Mouse (Mus musculus) cerebellum, adult 2 months (tissue): ENCODE measurements around the gene Exosc2. TPM values are rescaled to one million over a fixed set of nuclear protein-coding genes. Genes with fewer than 3 reads are reported as not detected.
"Not testable (repeated sequence)": the region's sequence is repeated elsewhere in the genome, so short reads cannot be mapped to it uniquely, and the experiment has no call there.

ENCODE experiments used
- DNase-seq, 2 experiments: peaks; one replicate each; pipeline ENCODE4 v3.0.0; 2021
- H3K27ac ChIP-seq: fragments of 200-500 bp; 2 replicates; pipeline ENCODE4 v1.5.1; 2012; ENCODE audit warnings: low read length, control low read depth, inconsistent platforms; ENCODE audit not compliant: insufficient read depth
- H3K27me3 ChIP-seq: fragments of 200-500 bp; 2 replicates; pipeline ENCODE4 v1.6.1; 2012; ENCODE audit warnings: inconsistent platforms, mild to moderate bottlenecking, low read length, moderate library complexity; ENCODE audit not compliant: control insufficient read depth, insufficient read depth
- H3K4me1 ChIP-seq: fragments of 200-500 bp; 2 replicates; pipeline ENCODE4 v1.6.1; 2011; ENCODE audit warnings: low read length; ENCODE audit not compliant: control insufficient read depth, insufficient read depth
- H3K4me3 ChIP-seq: fragments of 200-500 bp; replicated peaks from 2 replicates; pipeline ENCODE3; 2011; ENCODE audit warnings: mild to moderate bottlenecking, low read depth, low read length, control low read depth; ENCODE audit not compliant: insufficient read depth
- CTCF ChIP-seq: fragments of 200-500 bp; IDR thresholded peaks from 2 replicates; pipeline ENCODE4 v1.5.1; 2011; ENCODE audit warnings: low read depth, mild to moderate bottlenecking, control low read depth, low read length, moderate library complexity, borderline replicate concordance; ENCODE audit not compliant: insufficient read depth
- POLR2A ChIP-seq: fragments of 200-500 bp; IDR thresholded peaks from 2 replicates; pipeline ENCODE4 v1.6.1; 2011; ENCODE audit warnings: low read length, control low read depth, borderline replicate concordance; ENCODE audit not compliant: insufficient read depth
- WGBS: fragments of 180-500 bp; shearing (Covaris S2); methylation state at CpG from one replicate; pipeline ENCODE4 v1.1.7; 2018; 5-methylcytosine and 5-hydroxymethylcytosine counted together
- polyA plus RNA-seq: library from polyadenylated mRNA; depleted of rRNA; stranded (reverse); fragments of >200 nt; gene quantifications from 2 replicates; pipeline ENCODE4 v1.2.3, GENCODE M21; 2012

Exosc2 gene
- polyA plus RNA-seq, 1 experiment = 26.8 TPM

DNA sequence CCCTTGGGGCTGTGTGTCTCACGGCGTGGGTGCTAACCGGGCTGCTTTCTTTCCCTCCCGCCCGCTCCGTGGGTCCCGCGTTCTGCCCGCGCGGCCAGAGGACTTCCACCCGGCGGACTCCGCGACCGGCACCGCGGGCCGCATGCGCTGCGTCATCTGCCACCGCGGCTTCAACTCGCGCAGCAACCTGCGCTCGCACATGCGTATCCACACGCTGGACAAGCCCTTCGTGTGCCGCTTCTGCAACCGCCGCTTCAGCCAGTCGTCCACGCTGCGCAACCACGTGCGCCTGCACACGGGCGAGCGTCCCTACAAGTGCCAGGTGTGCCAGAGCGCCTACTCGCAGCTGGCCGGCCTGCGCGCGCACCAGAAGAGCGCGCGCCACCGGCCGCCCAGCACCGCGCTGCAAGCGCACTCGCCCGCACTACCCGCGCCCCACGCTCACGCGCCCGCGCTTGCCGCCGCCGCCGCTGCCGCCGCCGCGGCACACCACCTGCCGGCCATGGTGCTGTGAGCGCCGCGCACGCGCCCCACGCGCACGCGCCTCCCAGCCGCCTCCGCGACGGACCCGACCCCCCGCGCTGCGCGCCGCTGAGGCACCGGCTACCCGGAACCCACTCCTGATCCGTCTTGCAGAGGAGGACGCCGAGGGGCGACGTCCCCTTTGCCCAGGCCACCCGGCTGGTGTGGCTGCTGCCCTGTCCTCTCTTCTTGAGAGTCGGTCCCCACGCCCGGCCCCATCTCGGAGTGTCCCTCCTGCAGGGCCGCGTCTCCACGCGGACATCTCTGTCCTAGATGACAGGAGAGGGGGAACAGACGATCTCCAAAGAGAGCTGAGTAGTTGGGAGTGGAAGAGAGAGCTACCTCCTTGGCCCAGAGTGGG is 16.3 kb upstream of the Exosc2 start:
- TF ChIP-seq CTCF (no peak), POLR2A (no peak)
- Histone ChIP-seq H3K27me3 (no peaks in the 10 kb centered on the region), H3K4me1 (no peaks in the 10 kb centered on the region), H3K27ac (no peak overlapping the region), H3K4me3 (peak overlapping the region; percentile 65)
- WGBS = under 1% methylated on average over 88 of the region's 109 CpGs
- peak; percentile 47 to 54 for DNase-seq

- 3% methylated on average over 22 of the region's 22 CpGs for WGBS
- TF ChIP-seq CTCF (peak; percentile 63; the same call in 1 of the 2 replicates), POLR2A (no peak)
- peak; percentile 47 to 71 for DNase-seq
- Histone ChIP-seq H3K4me1 (no peaks in the 10 kb centered on the region), H3K27ac (no peak overlapping the region), H3K4me3 (peak overlapping the region; percentile 48), H3K27me3 (no peaks in the 10 kb centered on the region; the same call in 1 of the 2 replicates)
Observed at GRCm38 (mm10) chr2:31654854-31655559, 15.5 kb upstream of the Exosc2 start.

DNA sequence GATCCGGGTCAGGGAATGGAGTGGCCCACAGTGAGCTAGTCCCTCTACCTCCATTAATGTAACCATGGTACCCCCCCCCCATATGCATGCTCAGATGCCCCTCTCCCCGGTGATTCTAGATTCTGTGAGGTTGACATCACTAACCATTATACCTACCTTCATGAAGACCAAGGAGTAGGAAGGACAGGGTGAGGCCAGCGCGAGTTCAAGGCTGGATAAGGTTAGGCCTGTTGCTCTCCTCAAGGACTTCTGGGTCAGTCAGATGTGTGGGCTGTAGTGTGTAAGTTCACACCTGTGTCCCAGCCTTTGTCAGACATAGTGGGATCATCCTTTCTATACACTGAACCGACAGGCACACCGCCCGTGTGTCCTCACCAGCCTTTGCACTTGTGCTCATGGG is 14.1 kb upstream of the Exosc2 start:
- H3K4me1 ChIP-seq = no peaks in the 10 kb centered on the region
- H3K27me3 ChIP-seq = no peaks in the 10 kb centered on the region; the same call in 1 of the 2 replicates
- no peak overlapping the region for H3K4me3 ChIP-seq
- TF ChIP-seq CTCF = no peak
- TF ChIP-seq POLR2A = no peak
- H3K27ac ChIP-seq = no peak overlapping the region
- 90% methylated on average over 7 of the region's 7 CpGs for WGBS
- DNase-seq = no peak

- no peaks in the 10 kb centered on the region for H3K4me1 ChIP-seq
- H3K27ac ChIP-seq = no peak overlapping the region
- H3K4me3 ChIP-seq = no peak overlapping the region
- H3K27me3 ChIP-seq = no peaks in the 10 kb centered on the region; the same call in 1 of the 2 replicates
- no peak for DNase-seq
- TF ChIP-seq CTCF = no peak
- no peak for TF ChIP-seq POLR2A
- 78% methylated on average over 8 of the region's 8 CpGs for WGBS
Observed at GRCm38 (mm10) chr2:31662939-31663803, 7.3 kb upstream of the Exosc2 start.

- H3K27ac ChIP-seq = no peak overlapping the region
- no peaks in the 10 kb centered on the region for H3K4me1 ChIP-seq
- TF ChIP-seq CTCF (no peak), POLR2A (no peak)
- H3K4me3 ChIP-seq = no peak overlapping the region
- no peak for DNase-seq
- 89% methylated on average over 1 of the region's 1 CpGs for WGBS
- no peaks in the 10 kb centered on the region; the same call in 1 of the 2 replicates for H3K27me3 ChIP-seq
Observed at GRCm38 (mm10) chr2:31663804-31664180, 6.7 kb upstream of the Exosc2 start.

GRCm38 (mm10) chr2:31667332-31667731 is 3.2 kb upstream of the Exosc2 start:
- peaks cover 3% of the 10 kb centered on the region for H3K4me1 ChIP-seq
- 32% methylated on average over 4 of the region's 4 CpGs for WGBS
- no peak for DNase-seq
- TF ChIP-seq POLR2A = no peak
- TF ChIP-seq CTCF = 0 out of 2 replicates have a peak, but pooled peaks have one; percentile 9
- H3K4me3 ChIP-seq = no peak overlapping the region
- H3K27me3 ChIP-seq = no peaks in the 10 kb centered on the region
- no peak overlapping the region for H3K27ac ChIP-seq

DNA sequence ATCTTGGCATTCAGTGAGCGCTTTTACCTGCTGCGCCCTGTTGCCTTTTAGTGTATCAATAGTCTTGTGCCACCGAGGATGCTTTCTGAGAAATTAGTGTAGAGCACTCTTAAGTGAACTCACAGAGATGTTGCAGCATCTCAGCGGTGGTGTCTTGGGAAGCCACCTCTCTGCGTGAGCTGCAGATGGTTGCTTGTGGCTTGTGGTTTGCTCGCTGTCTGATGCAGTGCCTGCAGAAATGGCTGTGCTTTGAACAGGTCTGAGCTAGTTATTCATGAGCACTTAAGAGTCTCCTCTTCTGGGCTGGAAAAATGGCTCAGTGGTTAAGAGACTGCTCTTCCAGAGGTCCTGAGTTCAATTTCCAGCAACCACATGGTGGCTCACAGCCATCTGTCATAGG is 8.1 kb downstream of the Exosc2 start:
- no peaks in the 10 kb centered on the region for H3K27me3 ChIP-seq
- no peak for DNase-seq
- no peak overlapping the region for H3K4me3 ChIP-seq
- H3K27ac ChIP-seq = no peak overlapping the region
- no peaks in the 10 kb centered on the region for H3K4me1 ChIP-seq
- TF ChIP-seq POLR2A = no peak
- no peak for TF ChIP-seq CTCF
- WGBS = 90% methylated on average over 6 of the region's 6 CpGs

GRCm38 (mm10) chr2:31681051-31681707 is 10.7 kb downstream of the Exosc2 start:
- not testable (repeated sequence) for DNase-seq, H3K4me1 ChIP-seq, H3K4me3 ChIP-seq, H3K27me3 ChIP-seq, H3K27ac ChIP-seq
- 86% methylated on average over 15 of the region's 15 CpGs for WGBS
